Mouse (Mus musculus) spleen, adult 2 months (tissue): ENCODE results near the gene Polr2c.

Experiments
- CTCF ChIP-seq: fragments of 200-500 bp; IDR thresholded peaks from 2 replicates; pipeline ENCODE4 v1.5.1; 2011; ENCODE audit warnings: mild to moderate bottlenecking, inconsistent platforms; ENCODE audit not compliant: insufficient read depth, insufficient read length, insufficient replicate concordance; ENCODE audit errors: extremely low read depth
- POLR2A ChIP-seq: fragments of 200-500 bp; IDR thresholded peaks from 2 replicates; pipeline ENCODE4 v1.6.1; 2011; ENCODE audit warnings: low read depth, low read length, inconsistent platforms

GRCm38 (mm10) chr8:94808372-94808771, 48.9 kb upstream of the Polr2c start:
- TF ChIP-seq POLR2A (no peak), CTCF (no peak)
